Mouse (Mus musculus) hindbrain, embryonic 11.5 days (tissue): Measurements from ENCODE around the gene Trp53i13. TPM values are rescaled to one million over a fixed set of nuclear protein-coding genes. Genes with fewer than 3 reads are reported as not detected.
A peak's percentile ranks its signal among the peaks of the same experiment; 100 is the strongest.

ENCODE experiments used
- ATAC-seq: fragments of 200-750 bp; cut with Nextera tagmentation; 2 replicates; pipeline ENCODE4 v1.8.0; 2017; ENCODE audit warnings: mild to moderate bottlenecking, moderate TSS enrichment, moderate library complexity; ENCODE audit not compliant: low FRiP score
- DNase-seq: peaks from one replicate; pipeline ENCODE4 v3.0.0-alpha.2; 2015; ENCODE audit warnings: low spot score
- H3K27ac ChIP-seq: fragments of 300-500 bp; sonication (generic); 2 replicates; pipeline ENCODE4 v1.5.1; 2014; ENCODE audit warnings: mild to moderate bottlenecking, low read depth, low read length
- H3K27me3 ChIP-seq: fragments of 300-500 bp; sonication (generic); 2 replicates; pipeline ENCODE4 v1.6.1; 2014; ENCODE audit warnings: mild to moderate bottlenecking, low read length, moderate library complexity, mixed read lengths; ENCODE audit not compliant: control insufficient read depth, insufficient read depth
- H3K36me3 ChIP-seq: fragments of 300-500 bp; sonication (generic); 2 replicates; pipeline ENCODE4 v1.6.1; 2014; ENCODE audit warnings: mild to moderate bottlenecking, low read length, moderate library complexity, mixed read lengths; ENCODE audit not compliant: control insufficient read depth, insufficient read depth
- H3K4me1 ChIP-seq: fragments of 300-500 bp; sonication (generic); replicated peaks from 2 replicates; pipeline ENCODE4 v1.6.1; 2014; ENCODE audit warnings: low read length, mixed read lengths; ENCODE audit not compliant: control insufficient read depth, insufficient read depth
- H3K4me2 ChIP-seq: fragments of 300-500 bp; sonication (generic); replicated peaks from 2 replicates; pipeline ENCODE4 v1.6.1; 2014; ENCODE audit warnings: mild to moderate bottlenecking, low read depth, low read length
- H3K4me3 ChIP-seq: fragments of 300-500 bp; sonication (generic); 2 replicates; pipeline ENCODE4 v1.5.1; 2014; ENCODE audit warnings: low read depth, low read length
- H3K9ac ChIP-seq: fragments of 300-500 bp; sonication (generic); 2 replicates; pipeline ENCODE4 v1.6.1; 2014; ENCODE audit warnings: low read depth, low read length
- H3K9me3 ChIP-seq: fragments of 300-500 bp; sonication (generic); 2 replicates; pipeline ENCODE4 v1.6.1; 2016; ENCODE audit warnings: low read length; ENCODE audit not compliant: control insufficient read depth
- WGBS: fragments of 180-500 bp; shearing (Covaris S2); extraction: QIAGEN DNeasy Blood & Tissue Kit; methylation state at CpG from one replicate; pipeline ENCODE4 v1.1.7; 2014; 5-methylcytosine and 5-hydroxymethylcytosine counted together
- polyA plus RNA-seq: library from polyadenylated mRNA; unstranded; fragments of >200 nt; fragmentation: Nextera tagmentation; extraction: Ambion mirVana; gene quantifications from 2 replicates; pipeline ENCODE4 v1.2.1, GENCODE M21; 2014

Gene Trp53i13
- polyA plus RNA-seq, 1 experiment from 2014 or later = 27.7 TPM

GRCm38 (mm10) chr11:77519043-77519442, 3.3 kb upstream of the Trp53i13 start, which contains the start of gene Gm10392:
TSS of gene Gm10392 (minus strand) at chr11:77519198.
- peaks cover 17% of the 10 kb centered on the region for H3K4me1 ChIP-seq
- no peak within 1 kb of the TSS for H3K4me3 ChIP-seq
- H3K36me3 ChIP-seq = no peaks in the 10 kb centered on the region
- H3K9ac ChIP-seq = no peak within 1 kb of the TSS
- no peak within 1 kb of the TSS for H3K4me2 ChIP-seq
- WGBS = 75% methylated on average over 5 of the region's 5 CpGs
- no peak for ATAC-seq
- no peak for DNase-seq
- H3K27me3 ChIP-seq = peaks cover 13% of the 10 kb centered on the region
- no peak within 1 kb of the TSS for H3K27ac ChIP-seq
- H3K9me3 ChIP-seq = no peaks in the 10 kb centered on the region

- H3K4me1 ChIP-seq = peaks cover 19% of the 10 kb centered on the region
- H3K4me3 ChIP-seq = no peak overlapping the region
- H3K36me3 ChIP-seq = no peaks in the 10 kb centered on the region
- 81% methylated on average over 27 of the region's 27 CpGs for WGBS
- no peak overlapping the region for H3K9ac ChIP-seq
- ATAC-seq (no peak), DNase-seq (no peak)
- peaks cover 13% of the 10 kb centered on the region for H3K27me3 ChIP-seq
- no peak overlapping the region for H3K27ac ChIP-seq
- H3K4me2 ChIP-seq = no peak overlapping the region
- H3K9me3 ChIP-seq = no peaks in the 10 kb centered on the region
Measured at GRCm38 (mm10) chr11:77518051-77518798, 2.4 kb upstream of the Trp53i13 start.

DNA sequence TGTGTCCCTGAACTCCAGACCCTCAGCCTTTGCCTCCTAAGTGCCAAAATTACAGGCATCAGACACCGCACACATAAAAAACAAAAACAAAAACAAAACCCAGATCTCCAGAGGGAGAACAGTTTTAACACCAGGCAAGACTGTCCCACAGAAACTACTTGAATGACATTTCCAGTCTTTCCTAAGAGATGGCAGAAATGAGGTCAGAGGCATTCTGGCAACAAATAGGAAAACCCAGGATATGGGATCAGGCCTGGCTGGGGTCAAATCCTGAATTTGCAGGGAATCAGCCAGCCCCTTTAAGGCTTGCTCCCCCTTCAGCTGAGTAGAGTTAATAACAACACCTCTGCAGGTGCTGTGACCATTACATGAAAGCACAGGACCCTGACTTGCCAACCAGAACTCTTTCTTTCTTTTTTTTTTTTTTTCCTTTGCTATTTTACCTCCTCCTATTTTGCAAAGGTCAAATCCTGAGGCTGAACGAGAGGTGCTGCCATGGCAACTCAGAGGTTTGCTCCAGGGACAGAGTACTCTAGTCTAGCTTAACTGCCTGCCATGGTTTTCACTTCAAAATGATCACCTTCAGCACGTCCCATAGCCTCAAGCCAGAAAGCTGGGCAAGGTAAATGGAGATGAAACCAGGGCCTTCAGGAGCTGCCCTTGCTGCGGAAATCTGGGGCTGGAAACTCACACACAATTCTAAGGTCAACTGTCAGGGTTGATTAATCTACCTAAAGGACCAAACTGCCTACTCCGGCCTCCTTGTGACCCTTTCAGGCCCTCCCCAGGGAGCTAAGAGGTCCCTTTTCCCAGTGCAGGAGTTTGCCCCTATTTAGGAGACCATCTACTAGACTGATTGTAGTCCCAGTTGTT, 1.0 kb upstream of the Trp53i13 start:
- Histone ChIP-seq H3K27me3 (peaks cover 13% of the 10 kb centered on the region), H3K4me1 (peaks cover 23% of the 10 kb centered on the region), H3K9me3 (no peaks in the 10 kb centered on the region), H3K27ac (no peak overlapping the region), H3K4me2 (no peak overlapping the region), H3K4me3 (no peak overlapping the region), H3K36me3 (no peaks in the 10 kb centered on the region), H3K9ac (no peak overlapping the region)
- ATAC-seq (no peak), DNase-seq (no peak)
- 41% methylated on average over 5 of the region's 5 CpGs for WGBS

DNA sequence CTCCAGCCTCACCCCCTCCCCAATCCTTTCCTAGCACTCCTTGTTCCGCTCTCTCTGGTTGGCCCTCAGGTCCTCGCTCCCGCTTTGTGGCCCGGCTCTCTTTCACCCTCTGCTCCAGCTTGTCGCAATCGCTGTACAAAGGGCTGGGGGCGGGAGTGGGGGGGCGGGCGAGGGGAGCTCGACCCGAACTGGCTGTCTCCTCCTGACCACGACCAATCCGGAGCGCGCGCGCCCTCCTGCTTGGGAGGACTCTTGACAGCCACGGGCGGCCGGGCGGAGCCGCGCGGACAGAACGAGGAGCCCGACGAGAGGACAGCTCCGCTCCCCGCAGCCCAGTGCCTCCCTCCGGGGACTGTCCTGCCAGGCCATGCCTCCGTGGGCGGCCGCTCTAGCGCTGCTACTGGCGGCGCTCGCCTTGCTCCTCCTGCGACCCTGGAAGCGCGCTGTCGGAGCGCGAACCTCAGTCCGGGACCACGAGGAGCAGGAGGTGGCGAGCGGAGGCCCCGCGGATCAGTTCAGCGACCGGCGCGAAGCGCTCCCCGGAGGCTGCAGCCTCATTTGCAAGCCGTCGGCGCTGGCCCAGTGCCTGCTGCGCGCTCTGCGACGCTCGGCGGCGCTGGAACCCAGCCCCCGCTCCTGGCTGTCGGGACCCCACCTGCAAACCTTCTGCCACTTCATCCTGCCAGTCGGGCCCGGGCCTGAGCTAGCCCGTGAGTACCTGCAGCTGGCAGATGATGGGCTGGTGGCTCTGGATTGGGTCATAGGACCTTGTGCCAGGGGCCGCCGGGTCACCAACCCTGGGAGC, 746 bp downstream of the Trp53i13 start, which contains the start of gene Abhd15:
Gene Abhd15 (plus strand): TSS at position 290 of the 805 bp plus-strand sequence.
- H3K4me3 ChIP-seq = peak within 1 kb of the TSS; percentile 53
- ATAC-seq (peak; percentile 69), DNase-seq (peak; percentile 86)
- WGBS = under 1% methylated on average over 65 of the region's 72 CpGs
- H3K27ac ChIP-seq = peak within 1 kb of the TSS; percentile 24; the same call in 1 of the 2 replicates
- H3K36me3 ChIP-seq = no peaks in the 10 kb centered on the region
- peaks cover 13% of the 10 kb centered on the region for H3K27me3 ChIP-seq
- H3K9ac ChIP-seq = peak within 1 kb of the TSS; percentile 58
- no peaks in the 10 kb centered on the region for H3K9me3 ChIP-seq
- peak within 1 kb of the TSS; percentile 95 for H3K4me2 ChIP-seq
- peaks cover 21% of the 10 kb centered on the region for H3K4me1 ChIP-seq

DNA sequence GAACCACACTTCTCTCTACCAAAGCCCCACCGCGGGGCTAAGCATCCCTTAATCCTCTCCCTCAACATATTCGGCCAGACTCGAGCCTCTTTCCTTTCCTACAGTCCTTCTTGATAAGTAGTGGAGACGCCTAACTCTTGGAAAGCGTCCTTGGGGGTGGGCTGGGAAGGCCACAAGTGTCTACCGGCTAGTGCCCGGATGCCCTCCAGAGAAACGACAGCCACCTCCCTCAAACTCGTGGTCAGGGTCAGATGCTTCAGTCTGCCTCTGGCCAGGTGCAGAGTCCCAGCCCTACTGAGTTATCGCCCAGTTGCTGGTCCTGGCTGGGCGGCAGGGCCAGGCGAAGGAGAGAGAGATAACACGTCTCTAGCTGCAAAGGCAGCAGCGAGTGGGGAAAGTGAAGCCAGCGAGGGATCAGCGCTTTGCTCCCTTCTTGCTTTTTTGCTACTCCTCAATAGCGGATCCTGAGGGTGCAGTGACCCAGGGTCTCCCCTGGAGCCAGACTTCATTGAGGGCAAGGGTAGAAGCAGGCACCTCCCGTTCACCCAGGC, 1.4 kb downstream of the Trp53i13 start:
- Histone ChIP-seq H3K4me3 (peak overlapping the region; percentile 41), H3K27me3 (peaks cover 13% of the 10 kb centered on the region), H3K27ac (no peak overlapping the region), H3K36me3 (no peaks in the 10 kb centered on the region), H3K9ac (peak overlapping the region; percentile 58), H3K4me2 (peak overlapping the region; percentile 95), H3K4me1 (peaks cover 21% of the 10 kb centered on the region), H3K9me3 (no peaks in the 10 kb centered on the region)
- WGBS = 3% methylated on average over 19 of the region's 19 CpGs
- no peak for DNase-seq
- ATAC-seq = no peak

DNA sequence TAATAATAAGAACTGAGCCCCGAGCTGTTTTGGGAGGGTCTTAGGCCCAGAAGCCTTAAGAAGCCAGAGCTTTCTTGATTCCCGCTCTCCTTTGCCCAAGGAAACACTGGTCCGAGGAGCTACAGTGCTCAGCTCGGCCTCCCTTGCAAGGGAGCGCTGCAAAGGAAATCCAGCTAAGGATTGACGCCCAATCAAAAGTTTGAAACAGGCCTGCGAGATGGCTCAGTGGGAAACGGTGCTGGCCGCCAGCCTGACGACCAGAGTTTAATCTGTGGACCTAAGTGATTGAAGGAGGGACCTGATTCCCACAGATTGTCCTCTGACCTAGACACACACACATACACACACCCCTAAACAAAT, 2.0 kb downstream of the Trp53i13 start:
- ATAC-seq = no peak
- Histone ChIP-seq H3K9ac (peak overlapping the region; percentile 28; the same call in 1 of the 2 replicates), H3K4me1 (peaks cover 21% of the 10 kb centered on the region), H3K4me2 (peak overlapping the region; percentile 79), H3K36me3 (no peaks in the 10 kb centered on the region), H3K9me3 (no peaks in the 10 kb centered on the region), H3K27ac (no peak overlapping the region), H3K27me3 (peaks cover 13% of the 10 kb centered on the region), H3K4me3 (peak overlapping the region; percentile 53)
- DNase-seq = no peak
- WGBS = 4% methylated on average over 10 of the region's 10 CpGs

DNA sequence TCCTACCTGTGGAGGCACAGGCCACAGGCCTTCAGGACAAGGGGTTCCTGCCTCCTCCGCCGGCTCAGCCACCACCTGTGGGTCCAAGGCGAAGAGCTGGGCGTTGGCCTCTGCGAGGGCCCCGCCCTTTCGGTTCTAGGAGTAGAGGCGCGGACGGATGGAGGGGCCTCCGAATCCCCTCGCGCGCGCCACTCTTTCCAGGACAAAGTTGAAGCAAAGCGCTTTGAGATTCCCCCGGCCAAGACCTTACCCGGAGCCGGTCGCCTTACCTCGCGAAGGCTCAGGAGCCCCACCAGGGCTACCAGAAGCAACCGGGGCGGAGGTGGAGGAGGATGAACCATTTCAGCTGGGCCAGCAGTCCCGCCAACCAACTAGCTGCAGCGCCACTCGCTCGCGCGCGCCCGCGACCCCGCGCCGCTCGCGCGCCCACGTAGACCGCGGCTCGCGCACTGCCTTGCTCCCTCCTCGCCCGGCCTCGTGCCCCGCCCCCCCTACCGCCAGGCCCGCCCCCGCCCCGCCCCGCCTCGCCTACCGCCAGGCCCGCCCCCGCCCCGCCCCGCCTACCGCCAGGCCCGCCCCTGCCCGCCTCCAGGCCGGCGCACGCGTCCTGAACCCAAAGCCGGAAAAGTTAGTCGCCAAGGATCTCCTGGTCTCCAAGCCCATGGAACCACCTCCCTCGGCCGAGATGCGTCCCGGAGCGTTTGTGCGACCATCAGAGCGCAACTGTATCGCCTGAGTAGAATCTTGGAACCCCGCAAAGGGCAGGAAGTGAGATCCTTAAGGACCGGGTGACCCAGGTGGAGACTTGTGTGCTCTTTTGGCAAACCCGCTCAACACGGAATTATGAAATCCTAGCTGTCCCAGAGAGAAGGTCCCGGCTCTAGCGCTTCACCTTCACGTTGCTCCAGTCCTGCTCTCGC, 2.6 kb downstream of the Trp53i13 start:
- DNase-seq (peak; percentile 92), ATAC-seq (peak; percentile 50)
- H3K9me3 ChIP-seq = no peaks in the 10 kb centered on the region
- H3K4me1 ChIP-seq = peaks cover 21% of the 10 kb centered on the region
- under 1% methylated on average over 67 of the region's 84 CpGs for WGBS
- H3K27me3 ChIP-seq = peaks cover 13% of the 10 kb centered on the region
- peak overlapping the region; percentile 60 for H3K9ac ChIP-seq
- peak overlapping the region; percentile 53 for H3K4me3 ChIP-seq
- H3K36me3 ChIP-seq = no peaks in the 10 kb centered on the region
- H3K4me2 ChIP-seq = peak overlapping the region; percentile 79
- no peak overlapping the region for H3K27ac ChIP-seq
